Mouse (Mus musculus) heart, postnatal 25 days (tissue): ENCODE data around the gene Igsf21. TPM values are rescaled to one million over a fixed set of nuclear protein-coding genes. Genes with fewer than 3 reads are reported as not detected.
A peak's percentile ranks its signal among the peaks of the same experiment; 100 is the strongest.

Experiments used
- DNase-seq: peaks from one replicate; pipeline ENCODE4 v3.0.0; 2022; ENCODE audit warnings: low spot score
- intact Hi-C: fragments of 180-260 bp; cut with DNase I; formaldehyde crosslinking; loops from one replicate; pipeline ENCODE4 v1.15.1; 2025
- total RNA-seq, 2 experiments: library from RNA; stranded (reverse); gene quantifications; 2 replicates each; pipeline ENCODE4 v1.2.3; 2021

Igsf21 gene
- total RNA-seq, 2 experiments from 2014 or later, result 0.21 to 0.25 TPM

- intact Hi-C loops, result no loop called here
- DNase-seq, result no peak
These were observed 4.3 kb downstream of the Igsf21 start for GRCm38 (mm10) chr4:140242291-140242690.

- intact Hi-C loops, result no loop called here
- DNase-seq, result no peak
These were observed 9.3 kb downstream of the Igsf21 start for GRCm38 (mm10) chr4:140237305-140237741.

GRCm38 (mm10) chr4:140235361-140236153, 11.0 kb downstream of the Igsf21 start:
- intact Hi-C loops, result no loop called here
- DNase-seq, result no peak

GRCm38 (mm10) chr4:140234412-140235205, 12.0 kb downstream of the Igsf21 start:
- no peak for DNase-seq

GRCm38 (mm10) chr4:140227837-140228236, 18.7 kb downstream of the Igsf21 start:
- DNase-seq, result no peak
- intact Hi-C loops, result no loop called here

More at GRCm38 (mm10) chr4:140234412-140235205, 12.0 kb downstream of the Igsf21 start:
- intact Hi-C loops, result no loop called here

- no peak for DNase-seq
- intact Hi-C loops, result no loop called here
These were observed 21.4 kb downstream of the Igsf21 start for GRCm38 (mm10) chr4:140225204-140225603.

GRCm38 (mm10) chr4:140224451-140224850, 22.1 kb downstream of the Igsf21 start:
- intact Hi-C loops, result no loop called here
- no peak for DNase-seq

- intact Hi-C loops, result no loop called here
- no peak for DNase-seq
These were observed 23.5 kb downstream of the Igsf21 start for GRCm38 (mm10) chr4:140223067-140223466.

GRCm38 (mm10) chr4:140220326-140221093, 26.1 kb downstream of the Igsf21 start:
- intact Hi-C loops, result no loop called here
- DNase-seq, result no peak

GRCm38 (mm10) chr4:140218853-140219852, 27.4 kb downstream of the Igsf21 start:
- no peak for DNase-seq
- intact Hi-C loops, result no loop called here

- intact Hi-C loops, result no loop called here
- no peak for DNase-seq
These were observed 28.2 kb downstream of the Igsf21 start for GRCm38 (mm10) chr4:140218384-140218783.

GRCm38 (mm10) chr4:140217934-140218333, 28.6 kb downstream of the Igsf21 start:
- intact Hi-C loops, result no loop called here
- DNase-seq, result no peak

- DNase-seq, result no peak
- intact Hi-C loops, result no loop called here
These were observed 30.5 kb downstream of the Igsf21 start for GRCm38 (mm10) chr4:140216096-140216495.

GRCm38 (mm10) chr4:140215205-140215604, 31.4 kb downstream of the Igsf21 start:
- intact Hi-C loops, result no loop called here
- no peak for DNase-seq

- no peak for DNase-seq
- intact Hi-C loops, result no loop called here
These were observed 32.2 kb downstream of the Igsf21 start for GRCm38 (mm10) chr4:140214406-140214805.

- no peak for DNase-seq
- intact Hi-C loops, result no loop called here
These were observed 36.3 kb downstream of the Igsf21 start for GRCm38 (mm10) chr4:140210129-140210890.

GRCm38 (mm10) chr4:140205811-140206231, 40.8 kb downstream of the Igsf21 start:
- DNase-seq, result peak; percentile 4

GRCm38 (mm10) chr4:140204775-140205174, 41.8 kb downstream of the Igsf21 start:
- DNase-seq, result no peak

More at GRCm38 (mm10) chr4:140205811-140206231, 40.8 kb downstream of the Igsf21 start:
- intact Hi-C loops, result no loop called here

More at GRCm38 (mm10) chr4:140204775-140205174, 41.8 kb downstream of the Igsf21 start:
- intact Hi-C loops, result no loop called here
